Mouse (Mus musculus): Measurements from ENCODE around the gene Dus2.

Gene Dus2

GRCm38 (mm10) chr8:106075863-106076174 is 84.7 kb downstream of the Dus2 start:
- no peak for DNase-seq (ENCODE audit: low read depth, low spot score)

DNA sequence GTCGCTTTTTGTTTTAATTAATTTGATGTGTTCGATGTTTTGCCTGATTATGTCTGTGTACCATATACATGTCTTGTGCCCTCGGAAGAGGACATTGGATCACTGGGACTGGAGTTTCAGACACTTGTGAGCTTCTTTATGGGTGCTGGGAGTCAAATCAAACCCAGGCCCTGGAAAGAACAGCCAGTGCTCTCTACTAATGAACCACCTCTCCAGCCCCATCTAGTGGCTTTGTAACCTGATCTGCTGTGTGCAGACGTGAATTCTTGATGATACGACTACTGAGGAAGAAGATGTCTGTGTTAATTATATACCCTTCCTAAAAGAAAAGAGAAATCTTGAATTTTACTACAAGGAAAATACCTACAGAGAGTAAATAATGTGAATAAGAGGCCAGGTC is 85.5 kb downstream of the Dus2 start:
- DNase-seq (ENCODE audit: low read depth, low spot score): no peak

- DNase-seq (ENCODE audit: low read depth, low spot score): no peak
Observed at GRCm38 (mm10) chr8:106077452-106078067, 86.4 kb downstream of the Dus2 start.

- no peak for DNase-seq (ENCODE audit: low read depth, low spot score)
Observed at GRCm38 (mm10) chr8:106102321-106102720, 111.2 kb downstream of the Dus2 start.

All from c-Kit-negative CD71-positive TER-119-positive erythroid progenitor cells, embryonic 14.5 days (primary cell).